Mouse (Mus musculus) forebrain, embryonic 11.5 days (tissue): ENCODE measurements at regions not wholly inside any gene's neighbourhood (a gene's known extent, or its start where the extent isn't known, plus 50 kb on each side); places are given as distances from the start of the nearest gene placed in this dataset.

Experiments
- ATAC-seq: fragments of 200-750 bp; cut with Nextera tagmentation; replicated peaks from 2 replicates; pipeline ENCODE4 v1.8.0; 2017; ENCODE audit warnings: moderate TSS enrichment; ENCODE audit not compliant: low FRiP score
- DNase-seq: peaks from one replicate; pipeline ENCODE4 v3.0.0-alpha.2; 2017; ENCODE audit warnings: low spot score
- H3K27ac ChIP-seq: fragments of 300-500 bp; sonication (generic); 2 replicates; pipeline ENCODE4 v1.5.1; 2014; ENCODE audit warnings: low read depth, low read length
- H3K27me3 ChIP-seq: fragments of 300-500 bp; sonication (generic); 2 replicates; pipeline ENCODE4 v1.6.1; 2014; ENCODE audit warnings: mild to moderate bottlenecking, low read length, mixed read lengths; ENCODE audit not compliant: control insufficient read depth, insufficient read depth
- H3K36me3 ChIP-seq: fragments of 300-500 bp; sonication (generic); 2 replicates; pipeline ENCODE4 v1.6.1; 2014; ENCODE audit warnings: mild to moderate bottlenecking, low read length, moderate library complexity, mixed read lengths; ENCODE audit not compliant: control insufficient read depth, insufficient read depth
- H3K4me1 ChIP-seq: fragments of 300-500 bp; sonication (generic); replicated peaks from 2 replicates; pipeline ENCODE4 v1.6.1; 2014; ENCODE audit warnings: low read length, mixed read lengths; ENCODE audit not compliant: control insufficient read depth, insufficient read depth
- H3K4me2 ChIP-seq: fragments of 300-500 bp; sonication (generic); 2 replicates; pipeline ENCODE4 v1.6.1; 2014; ENCODE audit warnings: low read depth, mild to moderate bottlenecking, low read length, moderate library complexity, mixed read lengths; ENCODE audit not compliant: severe bottlenecking
- H3K4me3 ChIP-seq: fragments of 300-500 bp; sonication (generic); 2 replicates; pipeline ENCODE4 v1.5.1; 2014; ENCODE audit warnings: low read depth, low read length
- H3K9ac ChIP-seq: fragments of 300-500 bp; sonication (generic); 2 replicates; pipeline ENCODE4 v1.6.1; 2014; ENCODE audit warnings: low read length
- H3K9me3 ChIP-seq: fragments of 300-500 bp; sonication (generic); 2 replicates; pipeline ENCODE4 v1.6.1; 2016; ENCODE audit warnings: low read length, mixed read lengths; ENCODE audit not compliant: control insufficient read depth
- WGBS: fragments of 180-500 bp; shearing (Covaris S2); extraction: QIAGEN DNeasy Blood & Tissue Kit; methylation state at CpG from one replicate; pipeline ENCODE4 v1.1.7; 2014; 5-methylcytosine and 5-hydroxymethylcytosine counted together

DNA sequence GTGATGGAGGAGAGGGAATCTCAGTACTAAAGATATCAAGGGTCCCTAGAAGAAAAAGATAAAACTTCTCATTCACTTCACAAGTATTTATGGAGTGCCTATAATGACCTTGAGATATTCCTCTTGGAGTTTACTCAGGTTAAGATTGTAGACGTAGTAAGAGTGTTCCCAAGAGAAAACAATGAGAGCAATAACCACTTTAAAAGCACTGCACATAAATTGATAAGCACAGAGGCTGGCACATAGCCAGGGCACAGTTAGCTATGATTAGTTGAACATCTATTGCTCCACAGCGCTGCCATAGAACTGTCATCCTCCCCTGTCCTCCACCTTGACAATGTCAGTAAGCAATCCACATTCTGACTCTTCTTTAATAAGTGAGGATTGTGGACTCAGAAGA is 389.8 kb upstream of the Dynlrb2 start:
- peaks cover 9% of the 10 kb centered on the region; the same call in 1 of the 2 replicates for H3K4me1 ChIP-seq
- no peak overlapping the region for H3K4me2 ChIP-seq
- WGBS: 83% methylated on average over 2 of the region's 2 CpGs
- no peak overlapping the region for H3K4me3 ChIP-seq
- DNase-seq (no peak), ATAC-seq (no peak)
- no peak overlapping the region for H3K27ac ChIP-seq
- no peaks in the 10 kb centered on the region for H3K36me3 ChIP-seq
- no peaks in the 10 kb centered on the region for H3K27me3 ChIP-seq
- H3K9ac ChIP-seq: no peak overlapping the region
- H3K9me3 ChIP-seq: no peaks in the 10 kb centered on the region

DNA sequence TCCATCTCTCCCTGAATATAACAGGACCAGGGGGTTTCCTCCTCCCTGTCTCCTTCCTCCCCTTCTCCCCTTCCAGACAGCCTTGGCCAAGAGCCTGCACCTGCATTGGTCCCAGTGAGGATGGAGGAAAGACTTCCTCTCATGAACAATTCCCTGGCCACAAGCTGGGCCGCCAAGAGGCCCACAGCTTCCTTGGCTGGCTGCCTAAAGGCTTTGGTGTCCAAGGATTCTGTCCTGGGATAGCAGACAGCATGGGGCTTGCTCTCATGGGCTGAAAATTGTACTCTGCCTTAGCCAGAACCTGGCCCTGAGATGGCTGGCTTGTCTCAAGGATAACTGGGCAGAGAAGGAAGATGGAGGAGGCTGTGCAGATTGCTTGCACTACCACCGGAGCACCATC is 390.3 kb upstream of the Dynlrb2 start:
- Histone ChIP-seq H3K4me3 (no peak overlapping the region), H3K9me3 (no peaks in the 10 kb centered on the region), H3K4me2 (no peak overlapping the region), H3K9ac (no peak overlapping the region), H3K27me3 (no peaks in the 10 kb centered on the region), H3K36me3 (no peaks in the 10 kb centered on the region), H3K27ac (no peak overlapping the region), H3K4me1 (peaks cover 9% of the 10 kb centered on the region; the same call in 1 of the 2 replicates)
- ATAC-seq: no peak
- no peak for DNase-seq
- 91% methylated on average over 2 of the region's 2 CpGs for WGBS

DNA sequence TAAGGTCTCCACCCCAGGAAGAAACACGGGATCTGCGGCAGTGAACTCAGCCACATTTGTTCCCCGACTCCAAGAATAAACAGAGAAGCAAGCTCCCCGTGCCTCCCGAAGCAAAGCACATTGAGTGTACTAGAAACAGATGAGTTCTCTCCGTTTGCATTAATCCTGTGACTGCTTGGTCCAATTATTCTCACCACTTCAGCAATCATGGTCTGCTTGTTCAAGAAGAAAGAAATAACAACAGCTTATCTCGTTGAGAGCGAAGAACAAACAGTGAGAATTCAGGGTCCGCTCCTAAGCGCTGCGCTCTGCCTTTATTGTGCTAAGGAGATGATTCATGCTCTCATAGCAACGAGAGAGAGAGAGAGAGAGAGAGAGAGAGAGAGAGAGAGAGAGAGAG is 393.6 kb upstream of the Dynlrb2 start:
- ATAC-seq: no peak

GRCm38 (mm10) chr8:116096666-116097065 is 389.1 kb upstream of the Maf start:
- 85% methylated on average over 3 of the region's 3 CpGs for WGBS
- Histone ChIP-seq H3K4me1 (no peaks in the 10 kb centered on the region), H3K36me3 (no peaks in the 10 kb centered on the region), H3K4me3 (no peak overlapping the region), H3K9me3 (no peaks in the 10 kb centered on the region), H3K27ac (no peak overlapping the region), H3K27me3 (no peaks in the 10 kb centered on the region), H3K9ac (no peak overlapping the region), H3K4me2 (no peak overlapping the region)
- no peak for DNase-seq
- ATAC-seq: no peak

More for the DNA sequence above, 393.6 kb upstream of the Dynlrb2 start:
- peaks cover 5% of the 10 kb centered on the region; the same call in 1 of the 2 replicates for H3K4me1 ChIP-seq
- H3K4me2 ChIP-seq: no peak overlapping the region
- no peak for DNase-seq
- no peak overlapping the region for H3K9ac ChIP-seq
- H3K9me3 ChIP-seq: no peaks in the 10 kb centered on the region
- no peak overlapping the region for H3K27ac ChIP-seq
- no peaks in the 10 kb centered on the region for H3K36me3 ChIP-seq
- no peak overlapping the region for H3K4me3 ChIP-seq
- H3K27me3 ChIP-seq: no peaks in the 10 kb centered on the region
- 54% methylated on average over 12 of the region's 12 CpGs for WGBS

DNA sequence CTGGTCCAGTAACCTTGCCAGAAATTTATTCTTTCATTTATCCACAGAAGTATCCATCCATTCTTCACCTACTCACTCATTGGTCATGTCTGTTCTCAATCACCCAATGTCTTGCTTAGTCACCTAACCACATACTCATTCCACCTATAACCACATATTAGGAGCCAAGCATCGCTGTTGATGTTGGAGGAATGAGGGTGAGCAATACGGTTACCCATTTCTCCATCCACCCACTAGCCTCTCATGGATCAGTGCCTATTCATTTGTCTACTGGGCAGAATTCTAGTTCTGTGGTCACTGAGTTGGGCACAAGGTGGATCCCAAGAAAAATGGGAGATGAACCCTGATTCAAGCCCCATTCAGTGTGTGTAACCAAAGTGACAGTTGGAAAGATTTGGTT is 375.6 kb upstream of the Maf start:
- H3K9me3 ChIP-seq: no peaks in the 10 kb centered on the region
- H3K4me1 ChIP-seq: no peaks in the 10 kb centered on the region
- ATAC-seq: no peak
- no peak overlapping the region for H3K9ac ChIP-seq
- DNase-seq: no peak
- H3K27me3 ChIP-seq: no peaks in the 10 kb centered on the region
- H3K4me3 ChIP-seq: no peak overlapping the region
- no peaks in the 10 kb centered on the region for H3K36me3 ChIP-seq
- no peak overlapping the region for H3K27ac ChIP-seq
- WGBS: 93% methylated on average over 2 of the region's 2 CpGs
- H3K4me2 ChIP-seq: no peak overlapping the region

DNA sequence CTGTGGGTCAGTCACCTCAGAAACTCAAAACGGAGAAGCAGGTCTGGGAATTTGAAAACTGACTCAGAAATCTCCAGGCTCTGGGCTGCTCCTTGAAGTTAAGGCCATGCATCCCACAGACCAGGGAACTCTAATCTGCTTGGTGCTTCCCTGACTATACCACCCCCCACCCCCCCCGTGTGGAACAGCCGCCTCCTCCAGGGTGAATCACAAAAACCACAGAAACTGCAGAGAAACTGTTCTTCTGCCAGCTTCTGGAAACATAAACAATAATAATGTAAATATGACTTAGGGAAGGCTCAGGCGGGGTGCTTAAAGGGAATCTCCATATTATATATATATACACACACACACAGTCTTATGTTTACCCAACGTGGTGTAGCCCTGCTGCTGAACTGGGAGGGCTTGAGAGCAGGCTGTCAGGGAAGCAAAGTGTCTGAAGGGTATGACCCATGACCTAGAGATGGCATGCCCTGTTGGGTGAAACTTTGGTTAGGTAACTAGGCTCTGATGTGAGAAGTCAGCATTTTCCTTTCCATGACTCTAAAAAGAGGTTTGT is 371.3 kb upstream of the Maf start:
- no peak overlapping the region for H3K4me3 ChIP-seq
- H3K36me3 ChIP-seq: no peaks in the 10 kb centered on the region
- H3K4me2 ChIP-seq: no peak overlapping the region
- H3K4me1 ChIP-seq: no peaks in the 10 kb centered on the region
- H3K9ac ChIP-seq: no peak overlapping the region
- no peak overlapping the region for H3K27ac ChIP-seq
- H3K27me3 ChIP-seq: no peaks in the 10 kb centered on the region
- WGBS: 77% methylated on average over 5 of the region's 5 CpGs
- DNase-seq: no peak
- H3K9me3 ChIP-seq: no peaks in the 10 kb centered on the region
- no peak for ATAC-seq

GRCm38 (mm10) chr8:116071497-116071896 is 363.9 kb upstream of the Maf start:
- WGBS: 94% methylated on average over 7 of the region's 7 CpGs

GRCm38 (mm10) chr8:116069538-116069937 is 361.9 kb upstream of the Maf start:
- Histone ChIP-seq H3K4me2 (no peak overlapping the region), H3K27me3 (no peaks in the 10 kb centered on the region), H3K9ac (no peak overlapping the region), H3K36me3 (no peaks in the 10 kb centered on the region), H3K4me1 (no peaks in the 10 kb centered on the region), H3K4me3 (no peak overlapping the region), H3K27ac (no peak overlapping the region), H3K9me3 (no peaks in the 10 kb centered on the region)
- DNase-seq (no peak), ATAC-seq (no peak)
- WGBS: 88% methylated on average over 3 of the region's 3 CpGs

More at GRCm38 (mm10) chr8:116071497-116071896, 363.9 kb upstream of the Maf start:
- no peak for DNase-seq
- H3K9me3 ChIP-seq: no peaks in the 10 kb centered on the region
- H3K4me3 ChIP-seq: no peak overlapping the region
- H3K4me2 ChIP-seq: no peak overlapping the region
- H3K9ac ChIP-seq: no peak overlapping the region
- H3K4me1 ChIP-seq: no peaks in the 10 kb centered on the region
- H3K27ac ChIP-seq: no peak overlapping the region
- H3K36me3 ChIP-seq: no peaks in the 10 kb centered on the region
- no peaks in the 10 kb centered on the region for H3K27me3 ChIP-seq
- no peak for ATAC-seq

DNA sequence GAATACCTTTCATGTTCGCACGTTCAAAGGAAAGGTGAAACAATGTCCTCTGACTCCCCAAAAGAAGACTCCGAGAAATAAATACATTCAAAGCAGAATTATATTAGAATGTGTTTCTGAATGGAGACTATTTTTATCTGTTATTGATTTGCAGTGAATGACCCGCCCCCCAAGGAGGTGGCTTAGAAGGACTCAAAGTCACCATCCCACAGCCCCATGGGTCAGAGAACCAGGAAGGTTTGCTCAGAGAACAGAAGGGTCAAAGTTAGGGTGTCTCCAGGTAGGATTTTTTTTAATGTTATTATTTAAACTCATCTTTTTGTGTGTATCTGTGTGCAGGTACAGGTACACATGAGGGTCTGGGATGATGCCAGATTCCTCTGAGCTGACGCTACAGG is 360.4 kb upstream of the Maf start:
- Histone ChIP-seq H3K36me3 (no peaks in the 10 kb centered on the region), H3K27me3 (no peaks in the 10 kb centered on the region), H3K4me2 (no peak overlapping the region), H3K9me3 (no peaks in the 10 kb centered on the region), H3K4me3 (no peak overlapping the region), H3K4me1 (no peaks in the 10 kb centered on the region), H3K9ac (no peak overlapping the region), H3K27ac (no peak overlapping the region)
- no peak for ATAC-seq
- no peak for DNase-seq
- 92% methylated on average over 5 of the region's 5 CpGs for WGBS
